Mouse (Mus musculus): ENCODE measurements around the gene BC005561. TPM values are rescaled to one million over a fixed set of nuclear protein-coding genes. Genes with fewer than 3 reads are reported as not detected.
"Not testable (repeated sequence)": the region's sequence is repeated elsewhere in the genome, so short reads cannot be mapped to it uniquely, and the experiment has no call there.

BC005561 gene
- total RNA-seq (2021) = 1 to 10 TPM; 4.0 to 5.3 TPM

GRCm38 (mm10) chr5:104508195-104508891, at the start of gene BC005561:
Gene BC005561 (plus strand): TSS chr5:104508352.
- DNase-seq (ENCODE audit: low spot score) = peak; percentile 72
- intact Hi-C loops (cut with DNase I) = no loop called here

- DNase-seq (ENCODE audit: low spot score) = peak; percentile 70
- intact Hi-C loops (cut with DNase I) = no loop called here
These were observed 49.1 kb upstream of the BC005561 start, which contains the start of gene Pkd2 for GRCm38 (mm10) chr5:104458832-104459705. Gene Pkd2 (plus strand): TSS chr5:104459450.

- intact Hi-C loops (cut with DNase I) = no loop called here
These were observed 48.3 kb upstream of the BC005561 start for GRCm38 (mm10) chr5:104459706-104460455.

GRCm38 (mm10) chr5:104460456-104460838, 47.7 kb upstream of the BC005561 start:
- intact Hi-C loops (cut with DNase I) = no loop called here
- no peak for DNase-seq (ENCODE audit: low spot score)

More at GRCm38 (mm10) chr5:104459706-104460455, 48.3 kb upstream of the BC005561 start:
- DNase-seq (ENCODE audit: low spot score) = peak; percentile 33

- DNase-seq (ENCODE audit: low spot score) = no peak
- intact Hi-C loops (cut with DNase I) = no loop called here
These were observed 47.3 kb upstream of the BC005561 start for GRCm38 (mm10) chr5:104460856-104461255.

GRCm38 (mm10) chr5:104465279-104465678, 42.9 kb upstream of the BC005561 start:
- intact Hi-C loops (cut with DNase I) = no loop called here
- no peak for DNase-seq (ENCODE audit: low spot score)

GRCm38 (mm10) chr5:104465731-104466130, 42.4 kb upstream of the BC005561 start:
- intact Hi-C loops (cut with DNase I) = no loop called here
- peak; percentile 57 for DNase-seq (ENCODE audit: low spot score)

- DNase-seq (ENCODE audit: low spot score) = no peak
- intact Hi-C loops (cut with DNase I) = no loop called here
These were observed 41.3 kb upstream of the BC005561 start for GRCm38 (mm10) chr5:104466816-104467215.

GRCm38 (mm10) chr5:104468586-104468985, 39.6 kb upstream of the BC005561 start:
- intact Hi-C loops (cut with DNase I) = no loop called here

GRCm38 (mm10) chr5:104470981-104471391, 37.2 kb upstream of the BC005561 start:
- intact Hi-C loops (cut with DNase I) = no loop called here
- no peak for DNase-seq (ENCODE audit: low spot score)

More at GRCm38 (mm10) chr5:104468586-104468985, 39.6 kb upstream of the BC005561 start:
- DNase-seq (ENCODE audit: low spot score) = no peak

- intact Hi-C loops (cut with DNase I) = no loop called here
- DNase-seq (ENCODE audit: low spot score) = no peak
These were observed 35.8 kb upstream of the BC005561 start for GRCm38 (mm10) chr5:104472371-104472770.

GRCm38 (mm10) chr5:104480367-104480766, 27.8 kb upstream of the BC005561 start:
- intact Hi-C loops (cut with DNase I) = no loop called here
- no peak for DNase-seq (ENCODE audit: low spot score)

- intact Hi-C loops (cut with DNase I) = no loop called here
- DNase-seq (ENCODE audit: low spot score) = no peak
These were observed 25.3 kb upstream of the BC005561 start for GRCm38 (mm10) chr5:104482856-104483255.

GRCm38 (mm10) chr5:104491561-104491960, 16.6 kb upstream of the BC005561 start:
- intact Hi-C loops (cut with DNase I) = no loop called here
- DNase-seq (ENCODE audit: low spot score) = no peak

GRCm38 (mm10) chr5:104504883-104505282, 3.3 kb upstream of the BC005561 start:
- intact Hi-C loops (cut with DNase I) = no loop called here
- no peak for DNase-seq (ENCODE audit: low spot score)

- intact Hi-C loops (cut with DNase I) = no loop called here
- DNase-seq (ENCODE audit: low spot score) = no peak
These were observed 340 bp upstream of the BC005561 start for GRCm38 (mm10) chr5:104507829-104508194.

- intact Hi-C loops (cut with DNase I) = no loop called here
- DNase-seq (ENCODE audit: low spot score) = no peak
These were observed 3.1 kb downstream of the BC005561 start for GRCm38 (mm10) chr5:104511211-104511610.

- DNase-seq (ENCODE audit: low spot score) = no peak
- intact Hi-C loops (cut with DNase I) = no loop called here
These were observed 30.5 kb downstream of the BC005561 start for GRCm38 (mm10) chr5:104538612-104539011.

- intact Hi-C loops (cut with DNase I) = no loop called here
- no peak for DNase-seq (ENCODE audit: low spot score)
These were observed 31.2 kb downstream of the BC005561 start for GRCm38 (mm10) chr5:104539331-104539730.

GRCm38 (mm10) chr5:104568079-104568478, 59.9 kb downstream of the BC005561 start:
- DNase-seq (ENCODE audit: low spot score); intact Hi-C loops (cut with DNase I): not testable (repeated sequence)
